Mouse (Mus musculus): ENCODE results near the gene Ndufaf2. TPM values are rescaled to one million over a fixed set of nuclear protein-coding genes. Genes with fewer than 3 reads are reported as not detected.
A peak's percentile ranks its signal among the peaks of the same experiment; 100 is the strongest.

The Ndufaf2 gene
- total and polyA plus RNA-seq, 3 experiments, result 37.1 to 117 (median 51.2) TPM

- no peak for TF ChIP-seq GABPA (IDR thresholded peaks at IDR 0.05; ENCODE audit: insufficient replicate concordance, low read depth, low read length)
- TF ChIP-seq EP300 (IDR thresholded peaks at IDR 0.05; ENCODE audit: low read length), result no peak
- no peak for TF ChIP-seq USF1 (IDR thresholded peaks at IDR 0.05; ENCODE audit: low read depth, low read length)
- no peak for TF ChIP-seq MAFK (IDR thresholded peaks at IDR 0.05; ENCODE audit: insufficient replicate concordance, low read length)
- no peak for TF ChIP-seq TCF12 (IDR thresholded peaks at IDR 0.05; ENCODE audit: low read depth, low read length)
- no peak for TF ChIP-seq KAT2A (IDR thresholded peaks at IDR 0.05; ENCODE audit: insufficient replicate concordance, low read length)
- no peak for TF ChIP-seq ETS1 (conservative IDR thresholded peaks at IDR 0.05; ENCODE audit: low read depth, low read length)
- no peak for TF ChIP-seq POLR2A (IDR thresholded peaks at IDR 0.05; ENCODE audit: low read depth, low read length)
- no peak for TF ChIP-seq MYC (IDR thresholded peaks at IDR 0.05; ENCODE audit: low read depth, low read length)
- no peak for TF ChIP-seq SMC3 (IDR thresholded peaks at IDR 0.05; ENCODE audit: low read depth, low read length)
- Histone ChIP-seq H3K27me3 (replicated peaks) (no peaks in the 10 kb centered on the region), H3K79me2 (replicated peaks; ENCODE audit: control insufficient read depth, extremely low read depth, insufficient read depth, poor library complexity, severe bottlenecking) (no peaks in the 10 kb centered on the region), H3K4me1 (ENCODE audit: control insufficient read depth in 1 of 2, insufficient read depth in 2 of 2) (peaks cover 4 to 23% of the 10 kb centered on the region in 2 experiments), H3K9ac (ENCODE audit: insufficient read depth, low read depth) (no peak overlapping the region), H3K9me3 (replicated peaks; ENCODE audit: low read length) (no peaks in the 10 kb centered on the region), H3K27ac (ENCODE audit: insufficient read depth, low read depth) (no peak overlapping the region), H3K4me2 (ENCODE audit: insufficient read depth, low read depth, poor library complexity, severe bottlenecking) (no peak overlapping the region), H3K36me3 (replicated peaks in 1 of 2; ENCODE audit: control insufficient read depth in 1 of 2, insufficient read depth in 1 of 2, low read length in 1 of 2) (peaks cover 0 to 25% of the 10 kb centered on the region in 2 experiments), H3K4me3 (replicated peaks in 1 of 3; ENCODE audit: low read depth in 2 of 3, low read length in 2 of 3, poor library complexity in 1 of 3) (no peak overlapping the region)
- dilution Hi-C loops (cut with MboI; ENCODE audit: extremely low pct_ligation_motif_present, extremely low pct_unique_long_range_greater_than_20kb, low sequenced_read_pairs), result no loop called here
- in situ Hi-C loops (cut with MboI; ENCODE audit: low pct_ligation_motif_present, low pct_unique_long_range_greater_than_20kb, low sequenced_read_pairs), result no loop called here
- DNase-seq (ENCODE audit: extremely low read depth), result no peak
These were observed 98.0 kb downstream of the Ndufaf2 start for GRCm38 (mm10) chr13:108060286-108060885.

- Histone ChIP-seq H3K4me1 (ENCODE audit: control insufficient read depth in 1 of 2, insufficient read depth in 2 of 2) (peaks cover 4 to 12% of the 10 kb centered on the region in 2 experiments), H3K79me2 (replicated peaks; ENCODE audit: control insufficient read depth, extremely low read depth, insufficient read depth, poor library complexity, severe bottlenecking) (no peaks in the 10 kb centered on the region), H3K36me3 (replicated peaks in 1 of 2; ENCODE audit: control insufficient read depth in 1 of 2, insufficient read depth in 1 of 2, low read length in 1 of 2) (peaks cover 0 to 22% of the 10 kb centered on the region in 2 experiments), H3K4me3 (replicated peaks in 1 of 3; ENCODE audit: low read depth in 2 of 3, low read length in 2 of 3, poor library complexity in 1 of 3) (no peak overlapping the region), H3K27me3 (replicated peaks) (no peaks in the 10 kb centered on the region), H3K27ac (ENCODE audit: insufficient read depth, low read depth) (no peak overlapping the region), H3K9me3 (replicated peaks; ENCODE audit: low read length) (no peaks in the 10 kb centered on the region), H3K9ac (ENCODE audit: insufficient read depth, low read depth) (no peak overlapping the region), H3K4me2 (ENCODE audit: insufficient read depth, low read depth, poor library complexity, severe bottlenecking) (no peak overlapping the region)
- peak; percentile 38 for DNase-seq (ENCODE audit: extremely low read depth)
- dilution Hi-C loops (cut with MboI; ENCODE audit: extremely low pct_ligation_motif_present, extremely low pct_unique_long_range_greater_than_20kb, low sequenced_read_pairs), result no loop called here
- TF ChIP-seq NELFE (IDR thresholded peaks at IDR 0.05; ENCODE audit: low read depth, low read length), result no peak
- no peak for TF ChIP-seq HCFC1 (IDR thresholded peaks at IDR 0.05; ENCODE audit: low read depth, low read length)
- in situ Hi-C loops (cut with MboI; ENCODE audit: low pct_ligation_motif_present, low pct_unique_long_range_greater_than_20kb, low sequenced_read_pairs), result no loop called here
These were observed 101.5 kb downstream of the Ndufaf2 start for GRCm38 (mm10) chr13:108056896-108057295.

GRCm38 (mm10) chr13:108047364-108047763 lies 111.1 kb downstream of the Ndufaf2 start:
- Histone ChIP-seq H3K79me2 (replicated peaks; ENCODE audit: control insufficient read depth, extremely low read depth, insufficient read depth, poor library complexity, severe bottlenecking) (peaks cover 25% of the 10 kb centered on the region), H3K4me1 (ENCODE audit: control insufficient read depth in 1 of 2, insufficient read depth in 2 of 2) (peaks cover 5 to 42% of the 10 kb centered on the region in 2 experiments; a peak in 3 of 4 replicates), H3K27me3 (replicated peaks) (no peaks in the 10 kb centered on the region), H3K4me3 (replicated peaks in 1 of 3; ENCODE audit: low read depth in 2 of 3, low read length in 2 of 3, poor library complexity in 1 of 3) (no peak overlapping the region), H3K9me3 (replicated peaks; ENCODE audit: low read length) (no peaks in the 10 kb centered on the region), H3K9ac (ENCODE audit: insufficient read depth, low read depth) (no peak overlapping the region), H3K27ac (ENCODE audit: insufficient read depth, low read depth) (no peak overlapping the region), H3K36me3 (replicated peaks in 1 of 2; ENCODE audit: control insufficient read depth in 1 of 2, insufficient read depth in 1 of 2, low read length in 1 of 2) (peaks cover 8 to 40% of the 10 kb centered on the region in 2 experiments), H3K4me2 (ENCODE audit: insufficient read depth, low read depth, poor library complexity, severe bottlenecking) (no peak overlapping the region)
- TF ChIP-seq POLR2A (IDR thresholded peaks at IDR 0.05; ENCODE audit: low read depth, low read length) (no peak), TBP (conservative IDR thresholded peaks at IDR 0.05; ENCODE audit: low read depth, low read length) (no peak), USF1 (IDR thresholded peaks at IDR 0.05; ENCODE audit: low read depth, low read length) (no peak), GABPA (IDR thresholded peaks at IDR 0.05; ENCODE audit: insufficient replicate concordance, low read depth, low read length) (no peak), CHD1 (IDR thresholded peaks at IDR 0.05; ENCODE audit: low read depth, low read length) (no peak), JUND (conservative IDR thresholded peaks at IDR 0.05; ENCODE audit: low read depth, low read length) (no peak), JUN (IDR thresholded peaks at IDR 0.05; ENCODE audit: insufficient read depth, low read depth, low read length) (no peak)
- in situ Hi-C loops (cut with MboI; ENCODE audit: low pct_ligation_motif_present, low pct_unique_long_range_greater_than_20kb, low sequenced_read_pairs), result no loop called here
- DNase-seq (ENCODE audit: extremely low read depth), result no peak
- dilution Hi-C loops (cut with MboI; ENCODE audit: extremely low pct_ligation_motif_present, extremely low pct_unique_long_range_greater_than_20kb, low sequenced_read_pairs), result no loop called here

Data from CH12.LX (cell line).